Mouse (Mus musculus) kidney, postnatal 0 days (tissue): ENCODE results near the gene Polq. TPM values are rescaled to one million over a fixed set of nuclear protein-coding genes. Genes with fewer than 3 reads are reported as not detected.
A peak's percentile ranks its signal among the peaks of the same experiment; 100 is the strongest.

ENCODE experiments used
- ATAC-seq: fragments of 200-750 bp; cut with Nextera tagmentation; replicated peaks from 2 replicates; pipeline ENCODE4 v1.8.0; 2017; ENCODE audit warnings: low read depth, moderate number of reproducible peaks, moderate TSS enrichment, moderate library complexity; ENCODE audit not compliant: low FRiP score
- DNase-seq: peaks from one replicate; pipeline ENCODE4 v3.0.0-alpha.2; 2016; ENCODE audit warnings: low spot score
- H3K27ac ChIP-seq: fragments of 300-500 bp; sonication (generic); 2 replicates; pipeline ENCODE4 v1.5.1; 2014; ENCODE audit warnings: mild to moderate bottlenecking
- H3K27me3 ChIP-seq: fragments of 300-500 bp; sonication (generic); 2 replicates; pipeline ENCODE4 v1.6.1; 2014; ENCODE audit warnings: low read length, mixed read lengths; ENCODE audit not compliant: insufficient read depth
- H3K36me3 ChIP-seq: fragments of 300-500 bp; sonication (generic); 2 replicates; pipeline ENCODE4 v1.6.1; 2014; ENCODE audit warnings: low read length, mixed read lengths; ENCODE audit not compliant: insufficient read depth
- H3K4me1 ChIP-seq: fragments of 300-500 bp; sonication (generic); replicated peaks from 2 replicates; pipeline ENCODE4 v1.6.1; 2014; ENCODE audit warnings: antibody characterized with exemption, low read length, mixed read lengths; ENCODE audit not compliant: insufficient read depth
- H3K4me2 ChIP-seq: fragments of 300-500 bp; sonication (generic); 2 replicates; pipeline ENCODE4 v1.6.1; 2014; ENCODE audit warnings: mild to moderate bottlenecking, low read length, moderate library complexity, mixed read lengths
- H3K4me3 ChIP-seq: fragments of 300-500 bp; sonication (generic); replicated peaks from 2 replicates; pipeline ENCODE4 v1.5.1; 2014; ENCODE audit warnings: low read depth, low read length
- H3K9ac ChIP-seq: fragments of 300-500 bp; sonication (generic); 2 replicates; pipeline ENCODE4 v1.6.1; 2014; ENCODE audit warnings: low read depth, low read length
- H3K9me3 ChIP-seq: fragments of 300-500 bp; sonication (generic); replicated peaks from 2 replicates; pipeline ENCODE4 v1.6.1; 2016; ENCODE audit warnings: low read length, inconsistent platforms, mixed read lengths
- CTCF ChIP-seq: IDR thresholded peaks from 2 replicates; pipeline ENCODE4 v1.5.1; 2016; ENCODE audit warnings: antibody characterized with exemption, low read depth, mild to moderate bottlenecking, moderate library complexity
- WGBS: fragments of 180-500 bp; shearing (Covaris S2); extraction: QIAGEN DNeasy Blood & Tissue Kit; methylation state at CpG from one replicate; pipeline ENCODE4 v1.1.7; 2014; 5-methylcytosine and 5-hydroxymethylcytosine counted together
- polyA plus RNA-seq: library from polyadenylated mRNA; unstranded; fragments of >200 nt; fragmentation: Nextera tagmentation; extraction: Ambion mirVana; gene quantifications from 2 replicates; pipeline ENCODE4 v1.2.1, GENCODE M21; 2015

Gene Polq
- polyA plus RNA-seq = 1.9 and 2.0 TPM in 2 replicates

DNA sequence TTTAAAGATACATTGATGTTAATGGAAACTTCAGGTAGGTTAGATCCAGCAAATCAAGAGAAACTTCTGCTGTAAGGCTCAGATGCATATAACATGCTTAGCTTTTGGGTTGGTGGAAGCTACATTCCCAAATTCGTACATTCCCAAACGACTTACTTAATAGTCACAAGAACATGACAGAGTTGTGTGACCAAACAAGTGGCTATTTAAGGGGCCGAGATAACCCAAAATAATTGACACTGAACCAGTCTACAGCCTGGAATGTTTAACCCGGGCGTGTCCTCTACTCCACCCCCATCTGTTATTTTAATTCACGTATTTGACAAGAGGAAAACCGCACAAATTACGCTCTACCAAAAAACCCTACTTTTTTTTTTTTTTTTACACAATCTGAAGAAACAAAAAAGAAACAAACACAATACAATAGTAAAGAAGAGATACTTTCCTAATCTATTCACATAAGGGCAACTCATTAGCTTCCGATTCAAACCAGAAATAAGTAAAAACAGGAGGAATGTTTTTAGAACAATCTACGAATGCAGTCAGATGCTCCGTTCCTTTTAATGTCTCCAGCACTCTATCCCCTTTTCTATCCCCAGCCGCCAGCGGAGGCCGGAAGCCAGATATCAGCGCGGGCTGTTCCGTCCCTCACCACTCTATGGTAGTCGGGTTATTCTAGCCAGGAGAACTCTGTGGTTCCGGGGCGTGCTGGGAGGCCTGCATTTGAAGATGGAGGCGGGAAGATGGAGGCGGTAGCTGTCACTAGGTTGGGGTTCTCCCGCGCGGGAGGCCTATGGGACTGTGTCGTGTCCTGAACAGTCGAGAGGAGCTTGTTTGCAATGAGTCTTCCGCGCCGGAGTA lies at the start of gene Polq:
TSS of gene Polq (plus strand) at position 726 of the 861 bp plus-strand sequence.
- no peak within 1 kb of the TSS for H3K27ac ChIP-seq
- peak within 1 kb of the TSS; percentile 85 for H3K4me3 ChIP-seq
- no peak for TF ChIP-seq CTCF
- H3K4me1 ChIP-seq = no peaks in the 10 kb centered on the region
- DNase-seq = peak; percentile 97
- no peaks in the 10 kb centered on the region for H3K36me3 ChIP-seq
- WGBS = 3% methylated on average over 30 of the region's 30 CpGs
- no peaks in the 10 kb centered on the region for H3K9me3 ChIP-seq
- H3K27me3 ChIP-seq = no peaks in the 10 kb centered on the region
- H3K9ac ChIP-seq = peak within 1 kb of the TSS; percentile 53
- H3K4me2 ChIP-seq = peak within 1 kb of the TSS; percentile 82
- peak; percentile 96 for ATAC-seq

DNA sequence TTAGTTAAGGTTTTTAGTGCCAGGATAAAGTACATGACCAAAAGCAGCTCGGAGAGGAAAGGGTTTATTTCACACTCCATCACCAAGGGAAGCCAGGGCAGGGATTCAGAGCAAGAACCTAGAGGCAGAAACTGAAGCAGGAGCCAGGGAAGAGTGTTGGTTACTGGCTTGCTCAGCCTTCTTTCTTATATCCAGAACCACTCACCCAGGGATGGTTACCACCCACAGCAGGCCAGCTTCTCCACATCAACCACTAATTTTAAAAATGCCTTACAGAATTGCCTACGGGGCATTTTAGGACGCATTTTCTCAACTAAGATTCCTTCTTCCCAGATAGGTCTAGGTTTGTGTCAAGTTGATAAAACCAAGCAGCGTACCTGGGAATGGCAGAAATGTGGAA lies 48.2 kb upstream of the Polq start:
- no peak overlapping the region for H3K27ac ChIP-seq
- 85% methylated on average over 4 of the region's 4 CpGs for WGBS
- no peaks in the 10 kb centered on the region for H3K4me1 ChIP-seq
- DNase-seq = no peak
- TF ChIP-seq CTCF = no peak
- H3K4me2 ChIP-seq = no peak overlapping the region
- ATAC-seq = no peak
- no peak overlapping the region for H3K9ac ChIP-seq
- H3K9me3 ChIP-seq = no peaks in the 10 kb centered on the region
- no peak overlapping the region for H3K4me3 ChIP-seq
- H3K27me3 ChIP-seq = no peaks in the 10 kb centered on the region
- H3K36me3 ChIP-seq = no peaks in the 10 kb centered on the region

DNA sequence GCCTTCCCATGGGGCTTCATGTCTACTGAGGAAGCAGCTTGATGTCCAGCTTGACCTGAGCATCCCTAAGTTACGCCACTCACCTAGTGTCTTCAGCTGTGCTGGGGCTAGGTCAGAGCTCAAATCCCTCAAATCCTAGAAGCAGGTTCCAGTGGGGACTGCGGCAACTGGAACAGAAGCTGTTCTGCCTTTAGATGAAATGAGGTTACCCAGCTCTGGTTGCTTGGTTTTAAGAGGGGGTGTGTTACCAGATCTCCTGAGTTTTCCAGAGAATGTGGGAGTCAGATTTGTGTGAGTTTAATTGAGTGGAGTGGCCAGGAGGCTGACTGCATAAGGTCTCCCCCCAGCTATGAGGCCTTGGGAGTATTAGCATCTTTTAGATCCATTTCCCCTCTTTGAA lies 32.5 kb upstream of the Polq start:
- no peak for DNase-seq
- H3K36me3 ChIP-seq = no peaks in the 10 kb centered on the region
- no peak overlapping the region for H3K4me3 ChIP-seq
- no peak overlapping the region for H3K4me2 ChIP-seq
- no peaks in the 10 kb centered on the region for H3K9me3 ChIP-seq
- H3K4me1 ChIP-seq = no peaks in the 10 kb centered on the region
- ATAC-seq = no peak
- H3K27me3 ChIP-seq = no peaks in the 10 kb centered on the region
- no peak overlapping the region for H3K27ac ChIP-seq
- no peak for TF ChIP-seq CTCF
- WGBS = 81% methylated on average over 2 of the region's 2 CpGs
- H3K9ac ChIP-seq = no peak overlapping the region

DNA sequence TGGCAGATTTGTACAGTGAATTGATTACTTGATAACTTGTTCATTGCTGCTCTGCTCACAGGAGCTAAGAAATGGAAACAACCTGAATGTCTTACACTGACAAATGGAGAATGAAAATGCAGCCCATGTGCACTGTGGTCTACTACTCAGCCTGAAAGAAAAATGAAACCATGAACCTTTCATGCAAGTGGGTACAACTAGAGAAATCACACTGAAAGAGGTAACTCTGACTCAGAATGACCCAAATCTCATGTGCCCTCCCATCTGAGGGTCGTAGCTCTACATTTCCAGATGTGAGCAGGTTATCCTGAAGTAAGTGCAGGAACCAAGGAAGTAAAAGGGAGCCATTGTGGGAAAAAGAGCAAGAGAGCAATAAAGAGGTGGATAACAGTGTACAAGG lies 27.8 kb upstream of the Polq start:
- H3K4me1 ChIP-seq = no peaks in the 10 kb centered on the region
- no peaks in the 10 kb centered on the region for H3K27me3 ChIP-seq
- WGBS = 77% methylated on average over 1 of the region's 1 CpGs
- H3K27ac ChIP-seq = no peak overlapping the region
- H3K9me3 ChIP-seq = no peaks in the 10 kb centered on the region
- H3K4me3 ChIP-seq = no peak overlapping the region
- no peak overlapping the region for H3K9ac ChIP-seq
- no peak for ATAC-seq
- TF ChIP-seq CTCF = no peak
- no peak overlapping the region for H3K4me2 ChIP-seq
- no peaks in the 10 kb centered on the region for H3K36me3 ChIP-seq
- no peak for DNase-seq

DNA sequence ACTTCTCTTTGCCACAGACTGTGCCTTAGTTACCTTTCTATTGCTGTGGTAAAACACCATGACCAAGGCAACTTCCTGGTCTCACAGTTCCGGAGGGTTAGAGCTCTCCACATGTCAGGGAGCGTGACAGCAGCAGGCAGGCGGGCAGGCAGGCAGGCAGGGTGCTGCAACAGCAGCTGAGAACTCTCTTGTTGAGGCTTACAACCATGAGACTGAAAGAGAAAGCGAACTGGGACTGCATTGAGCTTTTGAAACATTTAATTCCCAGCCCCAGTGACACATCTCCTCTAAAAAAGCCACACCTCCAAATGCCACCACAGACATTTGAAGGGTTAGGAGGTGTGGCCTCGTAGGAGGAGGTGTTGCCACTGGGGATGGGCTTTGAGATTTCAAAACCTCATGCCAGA lies 25.9 kb upstream of the Polq start:
- ATAC-seq (no peak), DNase-seq (no peak)
- Histone ChIP-seq H3K4me3 (no peak overlapping the region), H3K9ac (no peak overlapping the region), H3K4me2 (no peak overlapping the region), H3K36me3 (no peaks in the 10 kb centered on the region), H3K4me1 (no peaks in the 10 kb centered on the region), H3K27me3 (no peaks in the 10 kb centered on the region), H3K9me3 (no peaks in the 10 kb centered on the region), H3K27ac (no peak overlapping the region)
- TF ChIP-seq CTCF = no peak
- 54% methylated on average over 5 of the region's 5 CpGs for WGBS

DNA sequence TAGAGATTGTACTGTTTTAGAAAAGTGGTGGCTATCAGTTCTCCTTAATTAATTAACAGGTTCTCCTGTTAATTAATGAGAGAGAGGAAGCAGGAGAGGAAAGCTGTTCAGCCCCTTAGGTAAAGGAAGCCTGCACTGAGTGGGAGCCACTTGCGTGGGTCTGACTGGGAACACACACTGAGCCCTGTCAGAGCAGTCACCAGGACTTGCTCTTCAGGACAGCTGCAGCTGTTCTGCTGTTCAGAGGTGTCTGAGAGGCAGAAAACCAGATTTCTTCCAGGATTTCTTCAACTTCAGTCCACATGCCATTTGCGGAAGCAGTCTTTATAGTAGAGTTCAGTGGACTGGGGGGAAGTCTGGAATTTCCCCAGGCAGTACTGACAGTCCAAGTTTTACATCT lies 24.2 kb upstream of the Polq start:
- Histone ChIP-seq H3K4me1 (no peaks in the 10 kb centered on the region), H3K4me2 (no peak overlapping the region), H3K9ac (no peak overlapping the region), H3K9me3 (no peaks in the 10 kb centered on the region), H3K27ac (peak overlapping the region; percentile 47; the same call in 1 of the 2 replicates), H3K36me3 (no peaks in the 10 kb centered on the region), H3K27me3 (no peaks in the 10 kb centered on the region), H3K4me3 (no peak overlapping the region)
- TF ChIP-seq CTCF = no peak
- DNase-seq (no peak), ATAC-seq (no peak)
- whole genome bisulfite sequencing = 69% methylated on average over 2 of the region's 2 CpGs
